Mouse (Mus musculus): ENCODE measurements around the gene Olfr1026. TPM values are rescaled to one million over a fixed set of nuclear protein-coding genes. Genes with fewer than 3 reads are reported as not detected.

Gene Olfr1026
- polyA plus RNA-seq (2014; fragmentation: Nextera tagmentation; extraction: Ambion mirVana), result not detected in 2 replicates

- WGBS, result 91% methylated on average over 3 of the region's 3 CpGs
- Histone ChIP-seq H3K4me3 (replicated peaks; ENCODE audit: low read length) (no peak within 1 kb of the TSS), H3K27me3 (ENCODE audit: control insufficient read depth, insufficient read depth, low read length) (no peaks in the 10 kb centered on the region), H3K9me3 (ENCODE audit: control insufficient read depth, low read length) (no peaks in the 10 kb centered on the region), H3K9ac (no peak within 1 kb of the TSS), H3K27ac (no peak within 1 kb of the TSS), H3K36me3 (replicated peaks; ENCODE audit: control insufficient read depth, insufficient read depth) (no peaks in the 10 kb centered on the region), H3K4me1 (replicated peaks; ENCODE audit: control insufficient read depth, insufficient read depth, low read length) (no peaks in the 10 kb centered on the region), H3K4me2 (replicated peaks) (no peak within 1 kb of the TSS)
- DNase-seq (ENCODE audit: low spot score) (no peak), ATAC-seq (ENCODE audit: low FRiP score) (no peak)
Observed at GRCm38 (mm10) chr2:85921258-85921657, at the start of gene Olfr1026. Gene Olfr1026 (plus strand): TSS chr2:85921558.

GRCm38 (mm10) chr2:85885340-85885739, 36.0 kb upstream of the Olfr1026 start, which contains the start of gene Olfr1023:
Gene Olfr1023 (plus strand): TSS chr2:85885640.
- Histone ChIP-seq H3K4me1 (replicated peaks; ENCODE audit: control insufficient read depth, insufficient read depth, low read length) (no peaks in the 10 kb centered on the region), H3K9me3 (ENCODE audit: control insufficient read depth, low read length) (no peaks in the 10 kb centered on the region)

GRCm38 (mm10) chr2:85904952-85905351, 16.4 kb upstream of the Olfr1026 start, which contains the start of gene Olfr1024:
Gene Olfr1024 (minus strand): TSS chr2:85905052.
- DNase-seq (ENCODE audit: low spot score) (no peak), ATAC-seq (ENCODE audit: low FRiP score) (no peak)
- Histone ChIP-seq H3K4me2 (replicated peaks) (no peak within 1 kb of the TSS), H3K4me3 (replicated peaks; ENCODE audit: low read length) (no peak within 1 kb of the TSS), H3K4me1 (replicated peaks; ENCODE audit: control insufficient read depth, insufficient read depth, low read length) (no peaks in the 10 kb centered on the region), H3K27me3 (ENCODE audit: control insufficient read depth, insufficient read depth, low read length) (no peaks in the 10 kb centered on the region), H3K36me3 (replicated peaks; ENCODE audit: control insufficient read depth, insufficient read depth) (no peaks in the 10 kb centered on the region), H3K27ac (no peak within 1 kb of the TSS), H3K9me3 (ENCODE audit: control insufficient read depth, low read length) (peaks cover under 1% of the 10 kb centered on the region; the same call in 1 of the 2 replicates), H3K9ac (no peak within 1 kb of the TSS)
- 87% methylated on average over 3 of the region's 3 CpGs for WGBS

More at GRCm38 (mm10) chr2:85885340-85885739, 36.0 kb upstream of the Olfr1026 start, which contains the start of gene Olfr1023:
- WGBS, result 74% methylated on average over 2 of the region's 2 CpGs
- H3K4me3 ChIP-seq (replicated peaks; ENCODE audit: low read length), result no peak within 1 kb of the TSS
- DNase-seq (ENCODE audit: low spot score) (no peak), ATAC-seq (ENCODE audit: low FRiP score) (no peak)
- H3K27me3 ChIP-seq (ENCODE audit: control insufficient read depth, insufficient read depth, low read length), result no peaks in the 10 kb centered on the region
- no peak within 1 kb of the TSS for H3K4me2 ChIP-seq (replicated peaks)
- H3K9ac ChIP-seq, result no peak within 1 kb of the TSS
- no peaks in the 10 kb centered on the region for H3K36me3 ChIP-seq (replicated peaks; ENCODE audit: control insufficient read depth, insufficient read depth)
- H3K27ac ChIP-seq, result no peak within 1 kb of the TSS

GRCm38 (mm10) chr2:85913197-85913596, 8.2 kb upstream of the Olfr1026 start:
- Histone ChIP-seq H3K36me3 (replicated peaks; ENCODE audit: control insufficient read depth, insufficient read depth) (no peaks in the 10 kb centered on the region), H3K27ac (no peak overlapping the region), H3K4me3 (replicated peaks; ENCODE audit: low read length) (no peak overlapping the region), H3K27me3 (ENCODE audit: control insufficient read depth, insufficient read depth, low read length) (no peaks in the 10 kb centered on the region), H3K9me3 (ENCODE audit: control insufficient read depth, low read length) (no peaks in the 10 kb centered on the region), H3K4me1 (replicated peaks; ENCODE audit: control insufficient read depth, insufficient read depth, low read length) (no peaks in the 10 kb centered on the region), H3K4me2 (replicated peaks) (no peak overlapping the region), H3K9ac (no peak overlapping the region)
- ATAC-seq (ENCODE audit: low FRiP score) (no peak), DNase-seq (ENCODE audit: low spot score) (no peak)

GRCm38 (mm10) chr2:85914893-85915292, 6.5 kb upstream of the Olfr1026 start, which contains the start of gene Olfr1025-ps1:
Gene Olfr1025-ps1 (plus strand): TSS chr2:85915193.
- ATAC-seq (ENCODE audit: low FRiP score) (no peak), DNase-seq (ENCODE audit: low spot score) (no peak)
- H3K4me1 ChIP-seq (replicated peaks; ENCODE audit: control insufficient read depth, insufficient read depth, low read length), result no peaks in the 10 kb centered on the region
- H3K4me2 ChIP-seq (replicated peaks), result no peak within 1 kb of the TSS
- H3K36me3 ChIP-seq (replicated peaks; ENCODE audit: control insufficient read depth, insufficient read depth), result no peaks in the 10 kb centered on the region
- no peak within 1 kb of the TSS for H3K4me3 ChIP-seq (replicated peaks; ENCODE audit: low read length)
- no peaks in the 10 kb centered on the region for H3K9me3 ChIP-seq (ENCODE audit: control insufficient read depth, low read length)
- no peak within 1 kb of the TSS for H3K9ac ChIP-seq
- H3K27ac ChIP-seq, result no peak within 1 kb of the TSS
- H3K27me3 ChIP-seq (ENCODE audit: control insufficient read depth, insufficient read depth, low read length), result no peaks in the 10 kb centered on the region
- 69% methylated on average over 1 of the region's 1 CpGs for WGBS

GRCm38 (mm10) chr2:85950137-85950536, 28.8 kb downstream of the Olfr1026 start, which contains the start of gene Olfr1028:
Gene Olfr1028 (plus strand): TSS chr2:85950437.
- no peak within 1 kb of the TSS for H3K4me3 ChIP-seq (replicated peaks; ENCODE audit: low read length)
- H3K9me3 ChIP-seq (ENCODE audit: control insufficient read depth, low read length), result no peaks in the 10 kb centered on the region
- no peak within 1 kb of the TSS for H3K4me2 ChIP-seq (replicated peaks)
- WGBS, result 84% methylated on average over 1 of the region's 1 CpGs
- DNase-seq (ENCODE audit: low spot score) (no peak), ATAC-seq (ENCODE audit: low FRiP score) (no peak)
- no peaks in the 10 kb centered on the region for H3K36me3 ChIP-seq (replicated peaks; ENCODE audit: control insufficient read depth, insufficient read depth)
- H3K27me3 ChIP-seq (ENCODE audit: control insufficient read depth, insufficient read depth, low read length), result no peaks in the 10 kb centered on the region
- H3K27ac ChIP-seq, result no peak within 1 kb of the TSS
- no peak within 1 kb of the TSS for H3K9ac ChIP-seq
- no peaks in the 10 kb centered on the region for H3K4me1 ChIP-seq (replicated peaks; ENCODE audit: control insufficient read depth, insufficient read depth, low read length)

GRCm38 (mm10) chr2:85973595-85973994, 52.2 kb downstream of the Olfr1026 start, which contains the start of gene Olfr1029:
Gene Olfr1029 (plus strand): TSS chr2:85973895.
- no peaks in the 10 kb centered on the region for H3K36me3 ChIP-seq (replicated peaks; ENCODE audit: control insufficient read depth, insufficient read depth)
- no peaks in the 10 kb centered on the region for H3K27me3 ChIP-seq (ENCODE audit: control insufficient read depth, insufficient read depth, low read length)
- H3K9ac ChIP-seq, result no peak within 1 kb of the TSS
- 89% methylated on average over 2 of the region's 2 CpGs for WGBS
- no peaks in the 10 kb centered on the region for H3K9me3 ChIP-seq (ENCODE audit: control insufficient read depth, low read length)
- no peaks in the 10 kb centered on the region for H3K4me1 ChIP-seq (replicated peaks; ENCODE audit: control insufficient read depth, insufficient read depth, low read length)
- no peak within 1 kb of the TSS for H3K4me2 ChIP-seq (replicated peaks)
- no peak for ATAC-seq (ENCODE audit: low FRiP score)
- no peak within 1 kb of the TSS for H3K4me3 ChIP-seq (replicated peaks; ENCODE audit: low read length)
- DNase-seq (ENCODE audit: low spot score), result no peak
- H3K27ac ChIP-seq, result no peak within 1 kb of the TSS

Other genes with a start within 250 kb of the Olfr1026 start
- gene Olfr1006, start 242.8 kb upstream of the Olfr1026 start, polyA plus RNA-seq (2014; fragmentation: Nextera tagmentation; extraction: Ambion mirVana), result not detected in 2 replicates
- not detected in 2 replicates for gene Olfr1008, start 232.1 kb upstream of the Olfr1026 start, polyA plus RNA-seq (2014; fragmentation: Nextera tagmentation; extraction: Ambion mirVana)
- gene Olfr1009, start 206.1 kb upstream of the Olfr1026 start, polyA plus RNA-seq (2014; fragmentation: Nextera tagmentation; extraction: Ambion mirVana), result not detected in 2 replicates
- gene Olfr1012, start 158.8 kb upstream of the Olfr1026 start, polyA plus RNA-seq (2014; fragmentation: Nextera tagmentation; extraction: Ambion mirVana), result not detected in 2 replicates
- gene Olfr1013, start 154.5 kb upstream of the Olfr1026 start, polyA plus RNA-seq (2014; fragmentation: Nextera tagmentation; extraction: Ambion mirVana), result not detected in 2 replicates
- gene Olfr1014, start 148.8 kb upstream of the Olfr1026 start, polyA plus RNA-seq (2014; fragmentation: Nextera tagmentation; extraction: Ambion mirVana), result not detected in 2 replicates
- gene Olfr1015, start 139.5 kb upstream of the Olfr1026 start, polyA plus RNA-seq (2014; fragmentation: Nextera tagmentation; extraction: Ambion mirVana), result not detected in 2 replicates
- gene Olfr1016, start 119.0 kb upstream of the Olfr1026 start, polyA plus RNA-seq (2014; fragmentation: Nextera tagmentation; extraction: Ambion mirVana), result not detected in 2 replicates
- gene Olfr1018, start 103.1 kb upstream of the Olfr1026 start, polyA plus RNA-seq (2014; fragmentation: Nextera tagmentation; extraction: Ambion mirVana), result not detected in 2 replicates
- not detected in 2 replicates for gene Olfr1019, start 76.1 kb upstream of the Olfr1026 start, polyA plus RNA-seq (2014; fragmentation: Nextera tagmentation; extraction: Ambion mirVana)
- gene Olfr1020, start 74.5 kb upstream of the Olfr1026 start, polyA plus RNA-seq (2014; fragmentation: Nextera tagmentation; extraction: Ambion mirVana), result not detected in 2 replicates
- not detected in 2 replicates for gene Olfr1022, start 53.0 kb upstream of the Olfr1026 start, polyA plus RNA-seq (2014; fragmentation: Nextera tagmentation; extraction: Ambion mirVana)
- not detected in 2 replicates for gene Olfr1023, start 35.9 kb upstream of the Olfr1026 start, polyA plus RNA-seq (2014; fragmentation: Nextera tagmentation; extraction: Ambion mirVana)
- not detected in 2 replicates for gene Olfr1024, start 16.5 kb upstream of the Olfr1026 start, polyA plus RNA-seq (2014; fragmentation: Nextera tagmentation; extraction: Ambion mirVana)
- gene Olfr1025-ps1, start 6.4 kb upstream of the Olfr1026 start, polyA plus RNA-seq (2014; fragmentation: Nextera tagmentation; extraction: Ambion mirVana), result not detected in 2 replicates
- gene Olfr1028, start 28.9 kb downstream of the Olfr1026 start, polyA plus RNA-seq (2014; fragmentation: Nextera tagmentation; extraction: Ambion mirVana), result not detected in 2 replicates
- gene Olfr1029, start 52.3 kb downstream of the Olfr1026 start, polyA plus RNA-seq (2014; fragmentation: Nextera tagmentation; extraction: Ambion mirVana), result not detected in 2 replicates
- not detected in 2 replicates for gene Olfr1030, start 57.7 kb downstream of the Olfr1026 start, polyA plus RNA-seq (2014; fragmentation: Nextera tagmentation; extraction: Ambion mirVana)
- gene Olfr1031, start 68.7 kb downstream of the Olfr1026 start, polyA plus RNA-seq (2014; fragmentation: Nextera tagmentation; extraction: Ambion mirVana), result not detected in 2 replicates
- gene Olfr1032, start 84.0 kb downstream of the Olfr1026 start, polyA plus RNA-seq (2014; fragmentation: Nextera tagmentation; extraction: Ambion mirVana), result not detected in 2 replicates
- gene Olfr1033, start 99.1 kb downstream of the Olfr1026 start, polyA plus RNA-seq (2014; fragmentation: Nextera tagmentation; extraction: Ambion mirVana), result 0.22 TPM in 1 of 2 replicates, not detected in the other
- not detected in 2 replicates for gene Olfr1034, start 124.3 kb downstream of the Olfr1026 start, polyA plus RNA-seq (2014; fragmentation: Nextera tagmentation; extraction: Ambion mirVana)
- not detected in 2 replicates for gene Olfr1036, start 152.4 kb downstream of the Olfr1026 start, polyA plus RNA-seq (2014; fragmentation: Nextera tagmentation; extraction: Ambion mirVana)
- not detected in 2 replicates for gene Olfr1037, start 165.8 kb downstream of the Olfr1026 start, polyA plus RNA-seq (2014; fragmentation: Nextera tagmentation; extraction: Ambion mirVana)
- gene Olfr1039, start 214.4 kb downstream of the Olfr1026 start, polyA plus RNA-seq (2014; fragmentation: Nextera tagmentation; extraction: Ambion mirVana), result not detected in 2 replicates
- gene Olfr1040, start 225.2 kb downstream of the Olfr1026 start, polyA plus RNA-seq (2014; fragmentation: Nextera tagmentation; extraction: Ambion mirVana), result not detected in 2 replicates
- gene Olfr1042, start 240.3 kb downstream of the Olfr1026 start, polyA plus RNA-seq (2014; fragmentation: Nextera tagmentation; extraction: Ambion mirVana), result not detected in 2 replicates
- not detected in 2 replicates for gene Olfr1043, start 246.0 kb downstream of the Olfr1026 start, polyA plus RNA-seq (2014; fragmentation: Nextera tagmentation; extraction: Ambion mirVana)

All from hindbrain, embryonic 14.5 days (tissue).